Mouse (Mus musculus) embryonic facial prominence, embryonic 11.5 days (tissue): ENCODE results near the gene Kctd21. TPM values are rescaled to one million over a fixed set of nuclear protein-coding genes. Genes with fewer than 3 reads are reported as not detected.

Experiments
- ATAC-seq: fragments of 200-750 bp; cut with Nextera tagmentation; replicated peaks from 2 replicates; pipeline ENCODE4 v1.8.0; 2017; ENCODE audit warnings: low read depth; ENCODE audit not compliant: insufficient number of reproducible peaks, low FRiP score, low TSS enrichment
- DNase-seq: peaks from one replicate; pipeline ENCODE4 v3.0.0-alpha.2; 2015; ENCODE audit warnings: low spot score
- H3K27ac ChIP-seq: fragments of 300-500 bp; sonication (generic); replicated peaks from 2 replicates; pipeline ENCODE4 v1.5.1; 2014; ENCODE audit warnings: mild to moderate bottlenecking, low read depth, low read length, control low read depth
- H3K27me3 ChIP-seq: fragments of 300-500 bp; sonication (generic); 2 replicates; pipeline ENCODE4 v1.6.1; 2014; ENCODE audit warnings: mild to moderate bottlenecking, low read length, moderate library complexity, mixed read lengths; ENCODE audit not compliant: control insufficient read depth, insufficient read depth
- H3K36me3 ChIP-seq: fragments of 300-500 bp; sonication (generic); replicated peaks from 2 replicates; pipeline ENCODE4 v1.6.1; 2014; ENCODE audit warnings: low read depth, mild to moderate bottlenecking, low read length, moderate library complexity, mixed read lengths; ENCODE audit not compliant: control insufficient read depth, insufficient read depth
- H3K4me1 ChIP-seq: fragments of 300-500 bp; sonication (generic); 2 replicates; pipeline ENCODE4 v1.6.1; 2014; ENCODE audit warnings: low read length, mixed read lengths; ENCODE audit not compliant: control insufficient read depth, insufficient read depth
- H3K4me2 ChIP-seq: fragments of 300-500 bp; sonication (generic); 2 replicates; pipeline ENCODE4 v1.6.1; 2014; ENCODE audit warnings: low read depth, mild to moderate bottlenecking, control low read depth, low read length, moderate library complexity
- H3K4me3 ChIP-seq: fragments of 300-500 bp; sonication (generic); 2 replicates; pipeline ENCODE4 v1.5.1; 2014; ENCODE audit warnings: low read depth, low read length, control low read depth
- H3K9ac ChIP-seq: fragments of 300-500 bp; sonication (generic); replicated peaks from 2 replicates; pipeline ENCODE4 v1.6.1; 2014; ENCODE audit warnings: mild to moderate bottlenecking, control low read depth, low read length
- H3K9me3 ChIP-seq: fragments of 300-500 bp; sonication (generic); replicated peaks from 2 replicates; pipeline ENCODE4 v1.6.1; 2016; ENCODE audit warnings: mild to moderate bottlenecking, low read length, inconsistent platforms, mixed read lengths; ENCODE audit not compliant: control insufficient read depth
- WGBS: fragments of 180-500 bp; shearing (Covaris S2); extraction: QIAGEN DNeasy Blood & Tissue Kit; methylation state at CpG from one replicate; pipeline ENCODE4 v1.1.7; 2014; 5-methylcytosine and 5-hydroxymethylcytosine counted together
- polyA plus RNA-seq: library from polyadenylated mRNA; unstranded; fragments of >200 nt; fragmentation: Nextera tagmentation; extraction: Ambion mirVana; gene quantifications from 2 replicates; pipeline ENCODE4 v1.2.1, GENCODE M21; 2014

Kctd21 gene
- polyA plus RNA-seq, 1 experiment from 2014 or later = 5.0 TPM

DNA sequence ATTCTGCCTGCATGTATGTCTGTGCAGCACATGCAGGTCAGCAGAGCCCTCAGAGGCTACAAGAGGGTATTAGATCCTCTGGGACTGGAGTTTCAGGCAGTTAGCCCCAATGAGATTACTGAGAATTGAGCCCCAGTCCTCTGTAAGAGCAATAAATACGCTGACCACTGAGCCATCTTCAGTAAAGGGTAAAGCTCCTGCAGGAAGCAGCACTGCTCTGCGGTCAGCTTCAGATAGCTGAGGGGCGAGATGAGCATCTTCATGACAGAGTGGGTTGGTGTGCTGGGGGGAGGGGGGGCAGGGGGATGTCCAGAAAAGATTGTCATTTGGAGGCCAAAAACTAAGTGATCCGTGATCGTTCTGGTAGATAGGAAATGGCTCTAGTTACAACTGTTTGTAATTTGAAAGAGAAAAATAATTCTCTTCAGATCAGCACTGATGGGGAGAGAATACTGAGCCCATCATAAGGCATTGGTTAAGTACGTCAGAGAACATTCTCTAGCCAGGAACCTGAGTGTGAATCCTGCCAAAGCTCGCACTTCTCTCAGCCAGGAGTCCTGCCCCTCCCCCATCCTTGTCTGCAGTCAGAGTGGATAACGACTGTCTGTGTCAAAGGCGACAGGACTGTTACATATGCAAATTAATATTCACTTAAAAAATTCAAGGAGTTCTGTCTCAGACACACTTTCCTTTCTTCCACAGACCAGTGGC lies 14.1 kb downstream of the Kctd21 start:
- no peak overlapping the region for H3K4me3 ChIP-seq
- no peaks in the 10 kb centered on the region for H3K27me3 ChIP-seq
- no peak overlapping the region for H3K4me2 ChIP-seq
- DNase-seq = no peak
- no peaks in the 10 kb centered on the region for H3K9me3 ChIP-seq
- no peak for ATAC-seq
- H3K36me3 ChIP-seq = no peaks in the 10 kb centered on the region
- no peak overlapping the region for H3K27ac ChIP-seq
- no peaks in the 10 kb centered on the region for H3K4me1 ChIP-seq
- 71% methylated on average over 9 of the region's 9 CpGs for WGBS
- no peak overlapping the region for H3K9ac ChIP-seq

GRCm38 (mm10) chr7:97346822-97347166 lies 14.7 kb downstream of the Kctd21 start:
- Histone ChIP-seq H3K9me3 (no peaks in the 10 kb centered on the region), H3K4me2 (no peak overlapping the region), H3K27me3 (no peaks in the 10 kb centered on the region), H3K36me3 (no peaks in the 10 kb centered on the region), H3K4me3 (no peak overlapping the region), H3K27ac (no peak overlapping the region), H3K9ac (no peak overlapping the region), H3K4me1 (no peaks in the 10 kb centered on the region)
- WGBS = 83% methylated on average over 3 of the region's 4 CpGs
- DNase-seq (no peak), ATAC-seq (no peak)

DNA sequence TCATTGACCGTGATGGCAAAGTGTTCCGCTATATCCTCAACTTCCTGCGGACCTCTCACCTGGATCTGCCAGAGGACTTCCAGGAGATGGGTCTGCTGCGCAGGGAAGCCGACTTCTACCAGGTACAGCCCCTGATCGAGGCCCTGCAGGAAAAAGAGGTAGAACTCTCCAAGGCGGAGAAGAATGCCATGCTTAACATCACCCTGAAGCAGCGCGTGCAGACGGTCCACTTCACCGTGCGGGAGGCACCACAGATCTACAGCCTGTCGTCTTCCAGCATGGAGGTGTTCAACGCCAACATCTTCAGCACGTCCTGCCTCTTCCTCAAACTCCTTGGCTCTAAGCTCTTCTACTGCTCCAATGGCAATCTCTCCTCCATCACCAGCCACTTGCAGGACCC lies 15.3 kb downstream of the Kctd21 start:
- no peaks in the 10 kb centered on the region for H3K4me1 ChIP-seq
- DNase-seq (no peak), ATAC-seq (no peak)
- no peak overlapping the region for H3K4me2 ChIP-seq
- no peaks in the 10 kb centered on the region for H3K27me3 ChIP-seq
- H3K27ac ChIP-seq = no peak overlapping the region
- no peaks in the 10 kb centered on the region for H3K9me3 ChIP-seq
- no peaks in the 10 kb centered on the region for H3K36me3 ChIP-seq
- H3K9ac ChIP-seq = no peak overlapping the region
- no peak overlapping the region for H3K4me3 ChIP-seq
- 94% methylated on average over 15 of the region's 15 CpGs for WGBS

- Histone ChIP-seq H3K27ac (no peak overlapping the region), H3K4me1 (no peaks in the 10 kb centered on the region), H3K4me3 (no peak overlapping the region), H3K4me2 (no peak overlapping the region), H3K27me3 (no peaks in the 10 kb centered on the region), H3K9ac (no peak overlapping the region), H3K36me3 (no peaks in the 10 kb centered on the region), H3K9me3 (no peaks in the 10 kb centered on the region)
- DNase-seq = no peak
- ATAC-seq = no peak
- whole genome bisulfite sequencing = 86% methylated on average over 3 of the region's 3 CpGs
Measured at GRCm38 (mm10) chr7:97348318-97348717, 16.2 kb downstream of the Kctd21 start.

DNA sequence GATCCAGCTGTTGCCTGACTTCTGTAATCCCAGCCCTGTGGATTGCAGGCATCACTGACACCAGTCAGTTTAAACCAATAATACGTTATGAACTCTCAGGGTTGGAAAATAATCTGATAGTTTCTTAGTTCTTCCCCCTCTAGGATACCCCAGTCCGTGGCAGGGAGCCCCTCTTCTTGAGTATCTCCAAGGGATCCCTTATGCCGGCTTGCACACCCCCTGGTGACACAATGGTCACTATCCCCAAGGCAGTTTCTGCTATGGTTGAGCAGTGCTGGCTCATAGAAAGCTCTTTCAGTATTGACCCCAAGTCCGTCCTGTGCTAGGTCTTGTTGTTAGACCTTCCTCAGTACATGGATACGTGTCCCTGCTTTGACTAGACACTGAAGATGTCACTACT lies 16.7 kb downstream of the Kctd21 start:
- no peak for ATAC-seq
- Histone ChIP-seq H3K9ac (no peak overlapping the region), H3K4me2 (no peak overlapping the region), H3K27ac (no peak overlapping the region), H3K36me3 (no peaks in the 10 kb centered on the region), H3K9me3 (no peaks in the 10 kb centered on the region), H3K27me3 (no peaks in the 10 kb centered on the region), H3K4me3 (no peak overlapping the region), H3K4me1 (no peaks in the 10 kb centered on the region)
- WGBS = 83% methylated on average over 5 of the region's 5 CpGs
- no peak for DNase-seq

- Histone ChIP-seq H3K27me3 (no peaks in the 10 kb centered on the region), H3K4me2 (no peak overlapping the region), H3K9ac (no peak overlapping the region), H3K9me3 (no peaks in the 10 kb centered on the region), H3K4me1 (no peaks in the 10 kb centered on the region), H3K36me3 (no peaks in the 10 kb centered on the region), H3K27ac (no peak overlapping the region), H3K4me3 (no peak overlapping the region)
- 79% methylated on average over 6 of the region's 6 CpGs for WGBS
- DNase-seq (no peak), ATAC-seq (no peak)
Measured at GRCm38 (mm10) chr7:97349438-97349837, 17.3 kb downstream of the Kctd21 start.

DNA sequence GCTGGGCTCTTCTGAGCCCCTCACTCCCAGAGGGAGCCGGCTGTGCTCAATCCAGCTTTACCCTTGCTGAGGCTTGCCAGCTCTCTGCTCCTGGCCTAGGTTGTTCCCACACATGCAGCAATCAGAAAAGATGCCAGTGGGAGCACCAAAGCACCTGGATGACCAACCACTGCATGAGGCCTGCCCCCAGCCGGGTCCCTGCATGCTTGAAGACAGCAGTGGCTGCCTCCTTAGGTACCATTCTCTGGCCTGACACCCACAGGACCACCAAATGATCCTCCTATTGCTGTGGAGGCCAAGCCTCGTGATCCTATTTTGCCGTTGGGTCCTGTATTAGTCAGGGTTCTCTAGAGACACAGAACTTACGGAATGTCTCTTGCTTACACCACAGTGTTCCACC lies 18.8 kb downstream of the Kctd21 start:
- H3K27ac ChIP-seq = no peak overlapping the region
- H3K9me3 ChIP-seq = no peaks in the 10 kb centered on the region
- DNase-seq (no peak), ATAC-seq (no peak)
- H3K9ac ChIP-seq = no peak overlapping the region
- no peak overlapping the region for H3K4me3 ChIP-seq
- H3K27me3 ChIP-seq = no peaks in the 10 kb centered on the region
- WGBS = 85% methylated on average over 5 of the region's 5 CpGs
- H3K4me2 ChIP-seq = no peak overlapping the region
- H3K4me1 ChIP-seq = no peaks in the 10 kb centered on the region
- no peaks in the 10 kb centered on the region for H3K36me3 ChIP-seq

DNA sequence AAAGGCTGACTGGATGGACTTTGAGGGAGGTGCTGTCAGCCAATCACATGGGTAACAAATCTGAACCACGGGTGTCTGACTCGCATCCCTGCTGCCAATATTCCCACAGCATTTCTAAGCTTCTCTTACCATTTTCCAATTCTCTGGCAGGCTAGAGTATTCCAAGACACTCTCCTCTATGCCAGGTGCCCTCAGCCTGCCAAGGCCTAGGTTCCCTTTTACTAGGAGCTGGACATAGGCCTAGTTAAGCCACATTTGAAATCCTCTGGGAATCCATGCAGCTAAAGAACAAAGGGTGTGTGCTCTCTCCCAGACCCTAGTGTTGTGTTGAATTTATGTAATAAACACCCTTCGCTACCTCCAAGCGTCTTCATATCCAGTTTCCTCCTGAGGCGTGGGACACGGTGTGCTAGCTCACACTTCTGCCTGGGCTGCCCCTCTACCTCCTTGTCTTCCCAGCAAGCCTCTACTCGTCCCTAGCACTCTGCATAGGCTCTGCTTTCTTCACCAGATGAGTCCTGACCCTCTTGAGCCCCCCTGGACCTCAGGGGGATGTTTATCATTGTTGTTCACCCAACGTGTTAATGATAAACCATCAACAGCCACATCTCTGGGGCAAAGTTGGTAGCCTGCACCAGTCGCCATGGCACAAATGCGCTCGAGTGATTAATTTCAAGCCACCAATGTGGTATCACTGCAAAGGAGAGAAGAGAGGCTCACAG lies 19.8 kb downstream of the Kctd21 start:
- Histone ChIP-seq H3K4me3 (no peak overlapping the region), H3K9ac (no peak overlapping the region), H3K27me3 (no peaks in the 10 kb centered on the region), H3K27ac (no peak overlapping the region), H3K36me3 (no peaks in the 10 kb centered on the region), H3K4me1 (no peaks in the 10 kb centered on the region), H3K4me2 (no peak overlapping the region), H3K9me3 (no peaks in the 10 kb centered on the region)
- WGBS = 87% methylated on average over 11 of the region's 11 CpGs
- ATAC-seq (no peak), DNase-seq (no peak)
